Mouse (Mus musculus): Measurements from ENCODE around the gene Slc31a1.

Gene Slc31a1

GRCm38 (mm10) chr4:62360088-62360804 lies at the start of gene Slc31a1, which contains the start of gene Fkbp15:
Gene Slc31a1, plus strand, starts transcription at chr4:62360727.
Gene Fkbp15, minus strand, starts transcription at chr4:62360548.
- DNase-seq (ENCODE audit: low spot score in 2 of 2): peak; percentile 97 to 98

- DNase-seq (ENCODE audit: low spot score in 2 of 2): no peak
Measured at GRCm38 (mm10) chr4:62312821-62313220, 47.7 kb upstream of the Slc31a1 start.

- DNase-seq (ENCODE audit: low spot score in 2 of 2): no peak
Measured at GRCm38 (mm10) chr4:62313641-62314211, 46.8 kb upstream of the Slc31a1 start.

- DNase-seq (ENCODE audit: low spot score in 2 of 2): no peak
Measured at GRCm38 (mm10) chr4:62314516-62314915, 46.0 kb upstream of the Slc31a1 start.

- DNase-seq (ENCODE audit: low spot score in 2 of 2): no peak
Measured at GRCm38 (mm10) chr4:62316456-62316855, 44.1 kb upstream of the Slc31a1 start.

- DNase-seq (ENCODE audit: low spot score in 2 of 2): no peak
Measured at GRCm38 (mm10) chr4:62318294-62318693, 42.2 kb upstream of the Slc31a1 start.

- no peak for DNase-seq (ENCODE audit: low spot score in 2 of 2)
Measured at GRCm38 (mm10) chr4:62322684-62323083, 37.8 kb upstream of the Slc31a1 start.

- no peak for DNase-seq (ENCODE audit: low spot score in 2 of 2)
Measured at GRCm38 (mm10) chr4:62326111-62326510, 34.4 kb upstream of the Slc31a1 start.

- no peak for DNase-seq (ENCODE audit: low spot score in 2 of 2)
Measured at GRCm38 (mm10) chr4:62328941-62329660, 31.4 kb upstream of the Slc31a1 start.

- no peak for DNase-seq (ENCODE audit: low spot score in 2 of 2)
Measured at GRCm38 (mm10) chr4:62331977-62332376, 28.6 kb upstream of the Slc31a1 start.

GRCm38 (mm10) chr4:62338536-62338935 lies 22.0 kb upstream of the Slc31a1 start:
- DNase-seq (ENCODE audit: low spot score in 2 of 2): no peak

- no peak for DNase-seq (ENCODE audit: low spot score in 2 of 2)
Measured at GRCm38 (mm10) chr4:62344000-62344399, 16.5 kb upstream of the Slc31a1 start.

- no peak for DNase-seq (ENCODE audit: low spot score in 2 of 2)
Measured at GRCm38 (mm10) chr4:62345827-62346226, 14.7 kb upstream of the Slc31a1 start.

- no peak for DNase-seq (ENCODE audit: low spot score in 2 of 2)
Measured at GRCm38 (mm10) chr4:62347605-62348328, 12.8 kb upstream of the Slc31a1 start.

GRCm38 (mm10) chr4:62348329-62348705 lies 12.2 kb upstream of the Slc31a1 start:
- DNase-seq (ENCODE audit: low spot score in 2 of 2): no peak

GRCm38 (mm10) chr4:62349371-62349770 lies 11.2 kb upstream of the Slc31a1 start:
- no peak for DNase-seq (ENCODE audit: low spot score in 2 of 2)

GRCm38 (mm10) chr4:62357631-62358148 lies 2.8 kb upstream of the Slc31a1 start:
- no peak for DNase-seq (ENCODE audit: low spot score in 2 of 2)

GRCm38 (mm10) chr4:62359256-62359775 lies 1.2 kb upstream of the Slc31a1 start:
- DNase-seq (ENCODE audit: low spot score in 2 of 2): no peak

- DNase-seq (ENCODE audit: low spot score in 2 of 2): no peak
Measured at GRCm38 (mm10) chr4:62360805-62361455, 403 bp downstream of the Slc31a1 start.

GRCm38 (mm10) chr4:62361571-62361970 lies 1.0 kb downstream of the Slc31a1 start:
- DNase-seq (ENCODE audit: low spot score in 2 of 2): no peak

- DNase-seq (ENCODE audit: low spot score in 2 of 2): no peak
Measured at GRCm38 (mm10) chr4:62361997-62362396, 1.5 kb downstream of the Slc31a1 start.
